Mouse (Mus musculus) liver, embryonic 14.5 days (tissue): ENCODE results near the gene Alox12.

ENCODE experiments used
- CTCF ChIP-seq: IDR thresholded peaks from 2 replicates; pipeline ENCODE4 v1.5.1; 2016; ENCODE audit warnings: antibody characterized with exemption, low read depth, control low read depth
- EP300 ChIP-seq: IDR thresholded peaks from 2 replicates; pipeline ENCODE4 v1.6.1; 2016; ENCODE audit warnings: antibody characterized with exemption, low read depth

- no peak for TF ChIP-seq CTCF
- TF ChIP-seq EP300: no peak
Measured at GRCm38 (mm10) chr11:70226602-70226890, 28.6 kb downstream of the Alox12 start.
